Mouse (Mus musculus) frontal cortex, postnatal 10 days (tissue): Measurements from ENCODE around the gene Secisbp2.
"Not testable (repeated sequence)": the region's sequence is repeated elsewhere in the genome, so short reads cannot be mapped to it uniquely, and the experiment has no call there.

Experiments used
- DNase-seq, 2 experiments: peaks; one replicate each; pipeline ENCODE4 v3.0.0; 2022; ENCODE audit warnings: low spot score in 2 of 2, mixed read lengths in 1 of 2

The Secisbp2 gene

DNA sequence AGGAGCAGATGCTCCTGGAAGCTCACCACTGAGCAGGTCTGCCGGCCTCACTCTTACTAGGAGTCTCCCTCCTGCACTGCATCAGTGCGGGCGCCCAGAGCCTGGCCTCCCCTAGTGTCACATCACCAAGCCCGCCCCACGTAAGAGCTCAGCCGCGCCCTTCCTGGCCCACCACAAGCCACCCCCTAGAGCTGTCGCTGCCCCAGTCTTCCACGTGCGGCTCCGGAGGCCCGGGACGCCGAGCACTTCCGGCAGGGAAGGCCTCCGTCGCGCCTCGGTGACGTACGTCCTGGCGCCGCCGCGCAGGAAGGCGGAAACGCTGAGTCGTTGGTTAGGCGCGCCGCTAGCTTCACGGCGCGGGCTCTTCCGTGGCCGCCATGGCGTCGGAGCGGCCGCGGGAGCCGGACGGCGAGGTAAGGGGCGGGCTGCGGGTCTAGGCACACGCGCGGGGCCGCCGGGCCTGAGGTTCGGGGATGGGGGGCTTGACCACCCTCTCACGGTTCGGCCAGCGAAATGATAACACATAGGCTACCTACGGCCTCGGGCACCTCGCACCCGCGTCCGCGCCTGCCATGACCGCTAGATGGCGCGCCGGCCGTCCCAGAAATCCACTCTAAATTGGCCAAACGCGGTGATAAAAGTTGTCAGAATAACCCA is at the start of gene Secisbp2:
Gene Secisbp2, plus strand, starts transcription at position 290 of the 657 bp plus-strand sequence.
- peak; percentile 88 to 94 for DNase-seq

- no peak for DNase-seq
Observed at GRCm38 (mm10) chr13:51602764-51603163, 48.7 kb upstream of the Secisbp2 start.

DNA sequence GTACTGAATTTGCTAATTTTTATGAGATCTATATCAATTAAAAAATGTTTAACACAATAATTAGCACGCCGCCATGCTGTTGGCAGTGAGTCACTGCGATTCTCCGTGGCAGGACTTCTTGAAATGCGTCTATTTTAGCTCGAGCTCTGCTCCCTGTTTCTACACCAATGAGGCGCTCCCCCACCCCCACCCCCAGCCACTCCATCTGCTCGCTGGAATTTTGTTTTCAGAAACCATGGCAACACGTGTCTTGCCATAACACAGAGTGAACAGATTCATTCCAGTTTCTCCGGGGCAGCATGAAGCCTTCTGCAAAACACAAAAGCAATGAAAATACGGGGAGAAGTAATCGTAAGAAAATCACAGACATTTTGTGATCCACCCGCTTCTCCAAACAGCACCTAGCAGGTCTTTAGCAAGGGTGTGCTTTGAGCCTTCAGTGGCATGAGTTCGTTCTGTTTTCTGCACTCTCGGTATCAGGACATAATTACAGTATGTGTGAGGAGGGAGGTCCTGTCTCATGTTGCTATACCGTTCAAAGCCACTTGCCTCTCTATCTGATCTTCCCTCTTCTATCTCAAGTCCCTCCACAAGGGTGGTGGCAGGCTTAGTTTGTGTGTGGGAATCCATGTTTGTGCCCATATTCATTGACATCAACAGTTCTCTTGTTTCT is 48.1 kb upstream of the Secisbp2 start:
- peak; percentile 41 to 47 for DNase-seq

DNA sequence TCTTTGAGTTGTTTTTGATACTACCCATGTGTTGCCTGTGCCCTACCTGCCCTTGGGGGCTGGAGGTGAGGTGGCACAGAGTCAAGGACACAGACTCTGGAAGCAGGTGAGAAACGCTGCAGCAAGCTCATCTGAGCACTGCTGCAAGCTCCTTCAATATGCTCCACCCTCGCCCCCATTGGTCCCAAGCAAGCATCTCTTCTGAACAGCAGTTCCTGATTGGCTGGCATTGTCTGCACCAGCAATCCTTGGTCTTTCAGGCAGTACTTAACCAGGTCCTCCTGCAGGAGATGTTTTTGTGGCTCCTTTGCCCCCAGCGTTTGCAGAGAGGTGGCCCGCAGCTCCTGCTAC is 47.6 kb upstream of the Secisbp2 start:
- DNase-seq, result peak; percentile 43 to 65

DNA sequence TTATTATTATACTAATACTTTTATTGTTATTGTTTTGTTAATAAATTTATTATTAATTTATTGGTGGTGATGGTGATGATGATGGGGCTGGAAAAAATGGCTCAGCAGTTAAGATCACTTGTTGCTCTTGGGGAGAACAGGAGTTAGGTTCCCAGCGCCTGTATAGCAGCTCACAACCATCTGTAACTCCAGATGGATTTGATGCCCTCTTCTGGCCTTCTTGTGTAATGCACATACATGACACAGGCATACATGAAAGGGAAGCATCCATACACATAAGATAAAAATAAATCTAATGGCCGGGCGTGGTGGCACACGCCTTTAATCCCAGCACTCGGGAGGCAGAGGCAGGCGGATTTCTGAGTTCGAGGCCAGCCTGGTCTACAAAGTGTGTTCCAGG is 42.3 kb upstream of the Secisbp2 start:
- no peak for DNase-seq

- DNase-seq, result no peak
Observed at GRCm38 (mm10) chr13:51611060-51611459, 40.4 kb upstream of the Secisbp2 start.

DNA sequence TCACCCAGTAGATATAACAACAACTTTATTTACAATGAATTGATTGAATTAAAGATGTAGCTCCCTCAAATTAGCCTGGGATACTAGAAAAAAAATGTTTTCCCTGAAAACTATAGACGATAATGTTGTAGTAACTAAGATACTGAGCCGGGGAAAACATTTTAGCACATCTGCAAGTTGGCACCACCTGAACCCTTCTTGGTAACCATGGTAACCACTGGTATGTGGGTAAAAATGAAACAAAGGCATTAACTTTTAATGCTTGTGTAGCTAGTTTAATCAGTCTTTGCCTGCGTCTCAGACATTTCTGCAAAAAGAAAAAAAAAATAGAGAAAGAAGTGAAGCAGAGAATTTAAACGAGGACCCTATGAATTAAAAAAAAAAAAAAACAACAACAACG is 40.0 kb upstream of the Secisbp2 start:
- DNase-seq, result no peak

- DNase-seq, result no peak
Observed at GRCm38 (mm10) chr13:51615815-51616214, 35.7 kb upstream of the Secisbp2 start.

GRCm38 (mm10) chr13:51616417-51617044 is 35.0 kb upstream of the Secisbp2 start:
- DNase-seq, result peak; percentile 66 to 67

GRCm38 (mm10) chr13:51617306-51617705 is 34.2 kb upstream of the Secisbp2 start:
- no peak for DNase-seq

DNA sequence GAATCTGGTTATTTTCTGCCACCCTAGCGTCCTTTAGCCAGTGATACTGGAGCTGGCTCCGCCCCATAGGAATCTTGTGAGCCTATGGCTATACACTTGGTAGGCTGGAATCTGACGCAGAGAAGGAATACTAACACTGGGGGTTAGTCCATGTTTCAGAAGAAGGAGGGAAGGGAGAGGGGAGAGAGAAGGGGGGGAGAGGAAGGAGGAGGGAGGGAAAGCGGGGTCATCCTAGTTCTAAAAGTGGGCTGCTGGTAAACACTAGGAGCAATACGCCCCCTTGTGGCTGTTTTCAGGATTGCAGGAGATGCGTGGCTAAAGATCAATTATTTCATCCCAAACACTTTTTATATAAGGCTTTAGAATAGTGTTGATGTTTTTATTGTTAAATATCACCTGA is 33.6 kb upstream of the Secisbp2 start:
- DNase-seq, result peak in 1 of 2 experiments; percentile 53

DNA sequence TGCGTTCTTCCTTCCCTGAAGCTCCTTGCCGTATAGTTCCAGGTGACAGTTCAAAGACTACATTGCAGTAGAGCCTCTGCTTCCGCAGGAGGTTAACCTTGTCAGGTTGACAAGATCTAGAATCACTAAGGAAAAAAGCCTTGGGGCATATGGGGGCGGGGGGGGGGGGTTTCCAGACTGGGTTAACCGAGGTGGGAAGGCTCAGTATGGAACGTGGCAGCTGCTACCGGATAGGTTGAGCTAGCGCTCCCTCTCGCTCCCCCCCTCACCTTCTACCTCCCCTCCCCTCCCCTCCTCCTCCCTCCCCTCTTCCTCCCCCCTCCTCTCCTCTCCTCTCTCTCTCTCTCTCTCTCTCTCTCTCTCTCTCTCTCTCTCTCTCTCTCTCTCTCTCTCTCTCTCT is 32.9 kb upstream of the Secisbp2 start:
- no peak for DNase-seq

DNA sequence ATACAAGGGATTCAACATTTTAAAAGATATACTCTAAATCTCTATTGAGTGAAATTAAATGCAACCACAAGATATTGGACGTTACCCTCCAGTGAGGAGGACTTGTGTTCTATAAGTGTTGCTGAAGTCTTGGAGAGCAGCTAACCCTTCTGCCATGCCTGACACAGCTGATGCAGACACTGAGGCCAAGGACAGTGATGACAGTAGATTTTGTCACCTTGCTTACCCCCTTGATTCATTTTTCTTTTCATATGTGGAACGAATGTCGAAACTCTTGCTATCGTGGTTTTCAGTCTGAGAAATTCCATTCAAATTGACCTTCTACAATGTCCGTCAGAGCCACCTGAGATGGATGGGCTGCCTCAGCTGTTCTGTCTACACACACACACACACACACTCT is 28.9 kb upstream of the Secisbp2 start:
- no peak for DNase-seq

DNA sequence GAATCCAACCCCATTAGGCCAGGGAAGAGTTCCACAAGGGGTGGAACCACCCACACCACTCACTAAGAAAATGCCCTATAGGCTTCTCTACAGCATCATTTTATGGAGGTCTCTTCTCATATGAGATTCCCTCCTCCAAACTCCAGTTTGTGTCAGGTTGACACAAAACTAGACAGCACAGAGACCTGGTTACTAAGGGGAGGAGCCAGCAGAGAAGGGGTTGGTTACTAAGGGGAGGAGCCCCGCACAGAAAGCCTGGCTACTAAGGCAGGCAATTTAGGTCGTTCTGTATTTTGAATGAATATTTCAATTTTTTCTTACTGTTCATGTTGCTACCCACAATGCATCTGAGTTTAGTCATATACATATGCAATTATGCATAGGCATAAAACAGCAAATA is 27.8 kb upstream of the Secisbp2 start:
- no peak for DNase-seq

DNA sequence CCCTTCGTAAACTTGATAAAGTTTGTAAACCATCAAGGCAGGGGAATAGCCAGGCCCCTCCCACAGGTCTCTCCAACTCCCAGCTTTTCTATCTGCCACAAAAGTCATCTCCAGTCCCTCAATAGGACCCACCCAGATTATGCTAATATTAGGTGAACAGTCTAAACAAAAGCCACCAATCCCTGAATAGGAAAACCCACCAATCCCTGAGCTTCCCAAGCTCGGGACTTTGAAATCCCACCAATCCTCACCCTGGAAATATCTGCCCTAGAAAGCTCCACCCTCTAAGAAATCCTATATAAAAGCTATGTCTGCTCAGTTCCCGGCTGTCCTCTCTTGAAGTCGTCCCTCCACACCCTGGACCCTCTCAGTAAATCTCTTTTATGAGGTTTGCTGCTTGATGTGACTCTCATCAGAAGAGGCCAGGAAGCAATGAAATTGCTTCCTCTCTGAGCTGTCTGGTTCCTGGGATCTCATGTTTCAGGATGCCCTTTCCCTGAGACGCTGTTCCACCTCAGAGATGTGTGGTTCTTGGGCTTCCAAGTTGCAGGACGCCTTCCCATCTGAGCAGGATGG is 23.1 kb upstream of the Secisbp2 start:
- DNase-seq, result no peak

DNA sequence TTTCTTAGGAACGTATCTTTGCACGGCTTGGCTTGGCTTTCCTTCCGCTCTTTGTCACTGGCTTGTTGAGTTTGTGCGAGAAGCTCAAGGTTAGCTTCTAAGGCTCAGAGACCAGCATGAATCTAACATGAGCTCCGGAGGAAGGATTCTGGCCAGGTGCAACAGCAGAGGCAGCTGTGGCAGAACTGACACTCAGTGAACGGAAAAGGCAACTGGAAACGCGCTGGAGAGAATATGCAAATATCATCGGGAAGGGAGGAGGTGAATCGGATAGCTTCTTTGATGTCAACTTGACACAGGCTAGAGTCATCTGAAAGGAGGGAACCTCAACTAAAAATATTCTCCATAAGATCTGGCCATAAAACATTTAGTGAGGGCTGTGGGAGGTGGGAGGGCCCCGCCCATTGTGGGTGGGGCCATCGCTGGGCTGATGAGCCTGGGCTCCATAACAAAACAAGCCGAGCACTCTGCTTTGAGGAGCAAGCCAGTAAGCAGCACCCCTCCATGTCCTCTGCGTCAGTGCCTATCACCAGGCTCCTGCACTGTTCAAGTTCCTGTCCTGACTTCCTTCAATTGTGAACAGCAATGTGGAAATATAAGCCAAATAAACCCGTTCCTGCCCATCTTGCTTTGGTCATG is 20.0 kb upstream of the Secisbp2 start:
- DNase-seq, result no peak

DNA sequence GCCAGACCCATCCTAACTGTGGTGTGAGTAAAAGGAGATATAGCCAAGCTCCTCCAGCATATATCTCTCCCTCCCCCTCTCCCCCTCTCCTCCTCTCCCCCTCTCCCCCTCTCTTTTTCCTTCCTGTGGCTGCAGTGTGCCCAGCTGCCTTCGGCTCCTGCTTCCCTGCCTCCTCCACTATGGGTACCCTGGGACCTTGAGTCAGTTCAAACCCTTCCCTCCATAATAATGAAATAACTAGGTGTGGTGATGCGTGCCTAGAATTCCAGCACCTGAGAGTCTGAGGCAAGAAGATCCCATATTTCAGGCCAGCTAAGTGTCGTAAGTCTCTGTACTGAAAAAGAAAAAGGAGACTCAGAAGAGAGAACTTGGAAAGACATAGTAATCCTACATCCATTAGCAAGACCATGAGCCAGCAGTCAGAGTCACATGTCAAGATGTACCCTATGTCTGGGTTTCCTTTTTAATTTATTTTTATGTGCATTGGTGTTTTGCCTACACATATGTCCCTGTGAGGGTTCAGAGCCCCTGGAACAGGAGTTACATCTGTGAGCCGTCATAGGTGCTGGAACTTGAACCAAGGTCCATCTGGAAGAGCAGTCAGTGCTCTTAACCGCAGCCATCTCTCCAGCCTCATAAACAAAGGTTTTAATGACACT is 18.8 kb upstream of the Secisbp2 start:
- DNase-seq, result no peak

DNA sequence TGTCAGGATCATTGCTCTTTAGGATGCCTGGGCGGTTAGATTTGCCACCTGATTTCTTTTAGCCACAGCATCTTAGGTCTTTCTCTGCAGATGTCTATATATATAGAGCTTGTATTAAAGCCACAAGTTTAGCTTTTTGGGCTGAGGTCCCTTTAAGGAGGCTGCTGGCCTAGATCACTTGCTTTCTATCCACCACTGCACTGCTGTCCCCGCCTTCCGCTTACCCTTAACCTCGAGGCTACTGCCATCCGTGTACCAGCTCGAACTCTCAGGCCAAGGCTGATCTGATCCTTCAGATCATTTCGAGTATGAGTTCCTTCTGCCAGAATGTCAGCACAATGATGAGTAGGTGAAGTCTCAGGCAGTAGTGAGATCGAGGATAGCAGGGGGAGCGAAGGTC is 16.1 kb upstream of the Secisbp2 start:
- not testable (repeated sequence) for DNase-seq

DNA sequence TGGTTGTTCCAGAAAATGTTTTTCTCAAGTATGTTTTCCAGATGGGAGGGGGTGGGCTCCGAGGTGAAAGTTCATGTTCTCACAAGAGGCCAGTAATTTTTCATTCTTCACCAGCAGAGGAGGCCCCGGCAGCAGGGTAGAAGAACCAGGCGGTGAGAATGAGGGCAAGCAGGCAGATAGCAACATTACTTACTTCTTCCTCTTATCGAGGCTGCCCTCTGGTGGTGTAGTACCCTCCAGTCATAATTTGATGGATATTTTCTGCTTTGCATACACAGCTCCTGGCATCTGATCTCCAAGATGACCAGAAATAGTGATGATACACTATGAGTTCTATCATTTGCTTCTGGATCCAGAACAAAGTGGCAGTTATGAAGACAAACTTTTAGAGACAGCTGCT is 12.5 kb upstream of the Secisbp2 start:
- DNase-seq, result no peak

- DNase-seq, result no peak
Observed at GRCm38 (mm10) chr13:51641424-51641823, 10.1 kb upstream of the Secisbp2 start.

DNA sequence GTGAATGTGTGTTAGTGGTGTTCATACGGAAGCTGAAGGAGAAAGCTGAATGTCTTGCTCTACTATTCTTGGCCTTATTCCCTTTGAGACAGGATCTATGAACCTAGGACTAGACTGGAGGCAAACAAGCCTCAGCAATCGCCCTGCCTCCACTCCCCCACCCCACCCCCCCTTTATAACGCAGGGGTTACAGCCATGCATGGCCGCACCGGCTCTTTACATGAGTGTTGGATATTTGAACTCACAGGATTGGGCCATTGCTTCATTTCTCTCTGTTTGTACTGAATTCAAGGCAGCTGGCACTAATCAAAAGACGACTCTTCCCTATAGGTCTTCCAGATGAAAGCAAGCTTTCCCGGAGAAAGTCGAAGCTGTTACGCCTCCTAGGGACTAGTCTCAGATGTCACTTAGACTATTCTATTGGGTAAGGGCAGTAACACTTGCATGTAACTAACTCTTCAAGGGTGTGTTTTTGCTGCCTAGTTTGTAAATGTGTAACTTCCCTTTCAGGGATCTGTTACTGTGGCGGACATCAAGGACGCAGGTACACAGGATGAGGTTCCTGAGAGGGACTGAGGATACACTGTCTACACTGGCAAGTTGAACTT is 9.2 kb upstream of the Secisbp2 start:
- no peak for DNase-seq
